Mouse (Mus musculus): Measurements from ENCODE around the gene Acot8.
A peak's percentile ranks its signal among the peaks of the same experiment; 100 is the strongest.

Acot8 gene

DNA sequence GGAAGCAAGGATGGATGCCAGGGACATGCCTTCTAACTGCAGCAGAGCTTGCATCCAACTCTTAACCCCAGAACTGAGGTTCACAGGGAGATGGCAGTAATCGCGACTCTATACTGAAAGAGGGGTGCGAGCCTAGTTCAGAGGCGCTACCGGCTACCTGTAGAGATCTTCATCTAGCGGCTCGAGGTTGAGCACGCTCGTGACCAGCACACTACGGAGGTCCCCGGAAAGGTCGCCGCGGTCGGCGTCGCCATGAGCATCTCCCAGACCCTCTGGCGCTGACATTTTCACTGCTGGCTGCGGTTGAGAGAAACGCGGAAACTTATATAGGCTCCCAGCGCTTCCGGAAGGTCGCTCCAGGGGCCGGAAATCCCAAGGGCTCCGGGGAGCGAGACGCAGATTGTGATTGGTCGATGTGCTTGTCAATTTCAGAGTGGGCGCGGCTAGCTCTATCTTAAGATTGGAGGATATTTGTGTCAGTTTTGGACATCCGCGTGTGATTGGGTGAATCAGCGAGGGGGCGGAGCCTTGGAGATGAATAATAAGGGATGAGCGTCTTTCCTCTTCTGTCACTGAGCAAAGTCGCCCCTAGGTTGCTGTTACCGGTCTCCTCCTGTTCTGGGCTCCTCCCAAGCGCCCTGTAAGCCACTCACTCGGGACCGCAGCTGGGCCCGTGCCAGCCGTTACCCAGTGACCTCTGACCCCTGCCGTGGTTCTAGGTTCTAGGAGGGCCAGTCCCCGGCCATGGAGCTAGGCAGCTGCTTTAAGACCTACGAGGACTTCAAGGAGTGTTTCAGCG lies at the start of gene Acot8, which contains the start of gene Zswim3:
Acot8 (minus strand) TSS at position 350 of the 799 bp plus-strand sequence.
Zswim3 (plus strand) TSS at position 566 of the 799 bp plus-strand sequence.
- DNase-seq, result peak; percentile 97

DNA sequence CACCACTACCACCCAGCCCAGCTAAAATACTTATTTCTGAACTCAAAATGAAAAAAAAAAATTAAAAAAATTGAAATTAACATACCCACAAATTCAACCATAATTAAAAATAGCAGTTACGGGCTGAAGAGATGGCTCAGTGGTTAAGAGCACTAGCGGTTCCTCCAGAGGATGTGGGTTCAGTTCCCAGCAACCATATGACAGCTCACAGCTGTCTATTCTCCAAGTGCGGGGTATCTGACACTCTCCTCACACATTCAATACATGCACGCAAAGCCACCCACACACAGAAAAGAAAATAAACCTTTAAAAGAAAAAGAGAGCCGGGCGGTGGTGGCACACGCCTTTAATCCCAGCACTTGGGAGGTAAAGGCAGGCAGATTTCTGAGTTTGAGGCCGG lies 45.4 kb upstream of the Acot8 start:
- DNase-seq, result no peak

DNA sequence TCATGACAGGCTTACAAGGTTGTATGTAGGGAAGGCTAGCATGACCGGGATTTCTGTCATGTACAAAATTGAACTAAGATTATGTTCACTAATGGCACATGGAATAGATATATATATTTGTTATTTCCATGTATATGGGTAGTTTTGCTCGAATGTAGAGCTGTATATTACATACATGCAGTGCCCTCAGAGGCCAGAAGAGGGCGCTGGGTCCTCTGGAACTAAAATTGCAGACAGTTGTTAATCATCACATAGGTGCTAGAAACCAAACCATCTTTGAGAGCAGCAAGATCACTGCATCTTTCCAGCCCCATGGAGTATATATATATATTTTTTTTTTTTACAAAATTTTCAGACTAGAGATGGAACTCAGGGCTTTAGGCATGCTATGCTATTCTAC lies 41.1 kb upstream of the Acot8 start:
- DNase-seq, result no peak

DNA sequence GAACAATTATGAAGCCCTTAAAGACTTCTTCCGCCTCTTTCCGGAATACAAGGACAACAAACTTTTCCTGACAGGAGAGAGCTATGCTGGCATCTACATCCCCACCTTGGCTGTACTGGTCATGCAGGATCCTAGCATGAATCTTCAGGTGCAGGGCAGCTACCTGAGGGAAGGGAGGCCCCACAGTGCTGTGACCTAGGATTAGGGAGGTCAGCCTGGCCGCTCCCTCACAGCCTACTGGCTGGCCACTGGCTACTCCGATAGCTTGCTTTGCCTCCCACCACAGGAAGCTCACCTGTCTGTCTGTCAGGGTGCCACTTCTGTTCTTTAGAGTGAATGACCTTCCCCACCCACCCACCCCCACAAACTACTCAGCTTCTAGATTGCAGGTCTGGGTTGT lies 30.5 kb upstream of the Acot8 start:
- DNase-seq, result no peak

DNA sequence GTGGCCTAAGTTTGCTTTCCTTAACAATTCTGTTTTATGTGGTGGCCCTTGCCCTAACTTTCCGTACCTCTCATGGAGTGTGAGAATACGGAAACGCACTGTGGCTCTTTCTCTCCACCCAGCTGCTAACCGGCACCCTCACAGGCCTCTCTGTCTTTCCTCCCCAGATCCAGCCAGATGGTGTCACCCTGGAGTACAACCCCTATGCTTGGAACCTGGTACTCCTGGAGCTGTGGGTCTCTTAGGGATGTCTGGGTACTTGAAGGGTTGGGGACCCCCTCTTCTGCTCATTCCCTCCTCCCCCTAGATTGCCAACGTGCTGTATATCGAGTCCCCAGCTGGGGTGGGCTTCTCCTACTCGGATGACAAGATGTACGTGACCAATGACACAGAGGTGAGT lies 29.8 kb upstream of the Acot8 start:
- no peak for DNase-seq

DNA sequence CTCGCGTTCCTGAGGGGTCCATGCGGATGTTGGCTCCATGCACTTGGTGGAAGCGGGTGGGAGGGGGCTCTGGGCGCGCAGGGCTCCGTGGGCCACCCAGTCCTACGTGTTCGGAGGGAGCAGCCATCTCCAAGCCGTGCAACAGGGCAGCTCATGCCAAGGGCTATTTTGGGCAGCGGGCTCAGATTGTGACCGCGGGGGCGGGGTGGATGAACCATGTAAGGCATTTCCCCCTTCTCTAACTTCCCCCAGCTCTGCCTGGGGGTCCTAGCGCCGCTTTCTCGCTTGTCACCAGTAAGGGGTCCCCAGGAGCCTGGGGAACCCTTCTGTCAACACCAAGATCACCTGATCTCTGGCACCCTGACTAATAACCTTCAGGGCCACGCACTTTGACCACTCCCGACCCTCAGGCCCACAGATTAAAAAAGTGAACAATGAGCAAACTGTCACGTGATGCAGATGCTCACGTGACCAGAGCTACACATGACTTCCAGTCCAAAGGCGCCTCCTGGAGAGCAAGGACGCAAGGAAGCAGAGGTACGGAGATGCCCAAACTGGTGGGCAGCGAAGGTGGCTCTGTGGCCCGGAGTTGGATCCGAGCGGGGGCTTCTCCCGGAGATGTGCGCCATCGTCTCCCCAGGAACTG lies 28.8 kb upstream of the Acot8 start, which contains the start of gene Neurl2:
Neurl2 (minus strand) TSS at position 143 of the 646 bp plus-strand sequence.
- DNase-seq, result peak; percentile 92

DNA sequence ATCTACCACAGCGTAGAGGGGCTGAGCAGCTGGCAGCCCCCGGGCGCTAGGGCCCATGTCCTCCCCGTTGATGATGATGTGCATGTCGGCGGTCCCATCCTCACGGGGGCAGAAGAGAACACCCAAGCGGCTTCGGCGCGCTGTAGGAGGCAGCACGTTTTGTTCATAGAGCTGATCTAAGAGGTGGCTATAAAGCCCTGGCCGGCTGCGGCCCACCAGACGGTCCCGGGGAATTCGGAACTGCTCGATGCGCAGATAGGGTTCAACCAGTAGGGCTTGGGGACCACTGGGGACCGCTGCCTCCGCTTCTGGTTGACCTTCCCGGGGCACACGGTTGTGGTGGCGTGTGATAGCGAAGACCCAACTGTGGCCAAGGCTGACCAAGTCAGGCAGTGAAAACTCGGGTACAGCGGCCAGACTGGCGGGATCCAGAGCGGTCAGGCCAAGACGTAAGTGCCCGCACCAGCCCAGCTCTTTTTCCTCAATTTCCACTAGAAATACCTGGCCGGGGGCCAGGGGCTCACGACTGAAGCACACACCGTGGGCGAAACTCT lies 28.1 kb upstream of the Acot8 start, which contains the start of gene Ctsa:
Ctsa (plus strand) TSS at position 126 of the 554 bp plus-strand sequence.
- peak; percentile 76 for DNase-seq

DNA sequence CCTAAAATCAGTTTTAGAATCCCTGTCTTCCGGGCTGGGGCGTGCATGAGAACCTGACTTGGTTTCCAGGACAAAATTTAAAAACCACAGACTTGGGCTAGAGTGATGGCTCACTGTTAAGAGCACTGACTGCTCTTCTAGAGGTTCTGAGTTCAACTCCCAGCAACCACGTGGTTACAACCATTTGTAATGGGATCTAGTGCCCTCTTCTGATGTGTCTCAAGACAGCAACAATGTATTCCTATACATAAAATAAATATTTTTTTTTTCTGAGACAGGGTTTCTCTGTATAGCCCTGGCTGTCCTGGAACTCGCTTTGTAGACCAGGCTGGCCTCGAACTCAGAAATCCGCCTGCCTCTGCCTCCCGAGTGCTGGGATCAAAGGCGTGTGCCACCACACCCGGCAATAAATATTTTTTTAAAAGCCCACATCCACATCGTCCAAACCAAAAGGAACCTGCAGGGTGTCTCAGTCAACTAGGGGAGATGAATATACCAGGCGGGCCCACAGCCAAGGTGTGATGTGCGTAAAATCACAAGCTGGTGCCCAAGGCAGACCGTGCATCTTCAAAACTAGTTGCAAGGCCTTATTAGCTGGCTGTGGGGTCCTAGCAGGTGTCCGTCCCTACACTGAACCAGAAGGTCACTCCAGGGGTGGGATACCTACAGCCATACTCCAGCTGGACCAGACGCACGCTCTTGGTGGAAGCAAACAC lies 27.5 kb upstream of the Acot8 start:
- DNase-seq, result no peak

DNA sequence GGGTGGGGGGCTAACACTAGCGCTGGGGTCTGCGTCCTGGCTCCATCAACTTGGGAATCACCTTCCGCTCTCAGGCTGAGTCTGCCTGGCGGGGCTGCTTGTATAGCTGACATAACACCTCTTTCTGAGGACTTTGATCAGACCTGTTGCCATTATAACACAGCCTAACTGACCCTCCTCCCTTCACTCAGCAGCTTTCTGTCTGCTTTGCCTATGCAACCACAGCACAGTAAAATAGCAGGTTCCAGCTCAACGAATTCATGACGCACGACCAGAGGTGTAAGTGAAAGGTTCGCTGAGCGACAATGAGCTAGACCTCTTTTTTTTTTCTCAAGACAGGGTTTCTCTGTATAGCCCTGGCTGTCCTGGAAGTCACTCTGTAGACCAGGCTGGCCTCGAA lies 26.3 kb upstream of the Acot8 start:
- no peak for DNase-seq

DNA sequence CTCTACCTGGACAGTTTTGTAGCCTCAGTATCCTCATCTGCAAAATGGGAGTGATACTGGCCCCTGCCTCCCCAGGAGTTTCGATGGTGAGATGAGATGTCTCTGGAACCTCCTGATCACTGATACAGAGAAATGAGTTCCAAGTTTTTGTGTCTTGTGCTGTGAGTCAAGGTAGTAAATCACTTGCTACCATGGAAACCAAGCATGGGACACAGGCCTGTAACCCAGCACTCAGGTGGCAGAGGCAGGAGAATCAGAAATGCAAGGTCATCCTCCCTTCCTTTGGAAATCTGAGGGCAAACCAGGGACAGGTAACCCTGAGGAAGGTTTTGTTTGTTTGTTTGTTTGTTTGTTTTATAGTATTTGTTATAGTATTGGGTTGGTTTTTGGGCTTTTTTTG lies 24.4 kb upstream of the Acot8 start:
- DNase-seq, result no peak

DNA sequence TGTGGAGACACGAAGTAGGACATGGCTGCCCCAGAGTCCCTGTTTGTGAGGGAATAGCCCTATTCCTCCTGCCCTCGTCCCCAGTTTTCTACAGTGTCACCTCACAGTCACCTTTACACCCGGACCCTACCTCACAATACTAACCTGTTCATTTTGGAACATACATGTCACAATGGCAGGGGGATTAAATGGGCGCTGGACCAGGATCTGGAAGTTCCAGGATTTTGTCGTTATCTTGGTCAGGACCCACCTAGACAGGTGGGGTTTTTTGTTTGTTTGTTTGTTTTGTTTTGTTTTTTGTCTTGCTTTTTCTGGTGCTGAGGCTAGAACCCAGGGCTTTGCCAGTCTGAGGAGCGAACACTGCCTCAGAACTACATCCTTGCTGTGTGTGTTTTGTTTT lies 23.8 kb upstream of the Acot8 start, which contains the start of gene Spata25:
Spata25 (minus strand) TSS at position 101 of the 400 bp plus-strand sequence.
- no peak for DNase-seq

DNA sequence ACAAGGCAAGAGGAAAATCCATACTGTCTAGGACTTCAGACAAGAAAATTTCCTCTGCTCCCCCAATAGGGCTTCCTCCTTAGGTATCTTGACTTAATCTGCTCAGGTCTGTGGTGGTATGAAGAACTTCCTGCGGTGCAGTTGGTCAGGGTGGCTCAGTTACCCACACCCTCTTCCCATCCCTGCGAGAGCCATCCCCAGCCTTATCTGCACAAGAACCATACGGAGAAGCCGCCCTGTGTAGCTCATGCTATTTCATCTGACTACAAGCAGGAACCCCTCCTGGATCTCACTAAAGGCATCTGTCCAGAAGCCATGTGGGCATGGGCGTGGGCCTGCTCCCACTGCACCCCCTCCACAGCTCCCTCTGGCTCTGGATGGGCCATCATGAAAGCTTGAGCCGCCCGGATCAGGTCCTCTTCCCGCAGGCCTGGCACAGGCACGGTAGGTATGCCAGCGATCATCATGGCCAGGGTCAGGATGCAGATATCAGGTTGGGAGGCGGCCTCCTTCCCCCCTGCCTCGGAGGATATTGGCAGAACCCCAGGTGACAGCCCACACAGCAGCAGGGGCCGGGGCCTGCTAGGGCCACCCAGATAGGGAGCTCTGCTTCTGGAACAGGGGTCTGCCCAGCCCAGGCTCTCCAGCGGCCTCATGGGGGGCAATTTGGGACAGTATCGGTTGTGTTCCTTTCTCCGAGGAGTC lies 22.6 kb upstream of the Acot8 start:
- no peak for DNase-seq

DNA sequence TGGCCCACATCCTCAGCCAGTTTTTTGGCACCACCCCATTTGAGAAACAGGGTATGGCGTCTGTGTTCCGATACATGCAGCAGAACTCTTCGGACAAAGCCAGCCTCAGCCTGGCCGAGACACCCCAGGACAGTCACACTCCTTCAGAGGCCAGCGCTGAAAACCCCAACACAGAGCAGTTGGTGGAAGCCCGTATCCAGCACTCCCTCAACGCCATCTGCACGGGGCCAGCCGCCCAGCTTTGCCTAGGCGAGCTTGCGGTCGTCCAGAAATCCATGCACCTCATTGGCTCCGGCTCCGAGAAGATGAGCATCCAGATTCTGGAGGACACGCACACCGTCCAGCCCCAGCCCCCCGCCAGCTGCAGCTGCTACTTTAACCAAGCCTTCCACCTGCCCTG lies 20.8 kb upstream of the Acot8 start:
- DNase-seq, result no peak

DNA sequence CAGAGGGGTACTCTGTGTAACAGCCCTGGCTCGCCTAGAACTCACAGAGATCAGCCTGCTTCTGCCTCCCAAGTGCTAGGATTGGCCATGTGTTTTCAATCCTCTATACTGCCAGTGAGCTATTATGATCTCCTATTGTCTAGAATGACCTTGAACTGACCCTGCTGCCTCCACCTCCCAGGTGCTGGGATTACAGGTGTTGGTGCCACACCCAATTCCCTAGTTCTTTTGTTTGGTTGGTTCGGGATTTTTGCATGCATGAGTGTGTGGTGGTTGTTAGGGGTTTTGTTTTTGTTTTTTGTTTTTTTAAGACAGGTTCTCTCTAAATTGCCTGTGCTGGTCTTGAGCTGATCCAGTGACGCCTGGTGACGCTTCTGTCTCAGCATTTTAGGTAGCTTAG lies 19.3 kb upstream of the Acot8 start:
- DNase-seq, result no peak

DNA sequence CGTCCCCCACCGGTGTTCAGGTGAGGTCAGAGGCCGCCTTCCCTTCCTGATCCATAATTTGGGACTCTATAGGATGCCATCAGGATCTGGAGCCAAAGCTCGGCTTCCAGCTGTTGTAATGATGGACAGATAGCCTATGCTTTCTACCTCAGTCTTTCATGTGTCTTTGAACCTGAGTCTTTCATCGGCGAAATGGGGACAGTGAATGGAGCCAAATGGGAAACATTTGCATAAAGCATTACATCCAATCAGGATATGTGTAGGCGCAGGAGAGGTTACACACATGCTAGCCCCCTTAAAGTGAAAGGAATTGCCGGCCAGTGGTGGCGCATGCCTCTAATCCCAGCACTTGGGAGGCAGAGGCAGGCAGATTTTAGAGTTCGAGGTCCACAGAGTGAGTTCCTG lies 18.5 kb upstream of the Acot8 start:
- DNase-seq, result no peak

DNA sequence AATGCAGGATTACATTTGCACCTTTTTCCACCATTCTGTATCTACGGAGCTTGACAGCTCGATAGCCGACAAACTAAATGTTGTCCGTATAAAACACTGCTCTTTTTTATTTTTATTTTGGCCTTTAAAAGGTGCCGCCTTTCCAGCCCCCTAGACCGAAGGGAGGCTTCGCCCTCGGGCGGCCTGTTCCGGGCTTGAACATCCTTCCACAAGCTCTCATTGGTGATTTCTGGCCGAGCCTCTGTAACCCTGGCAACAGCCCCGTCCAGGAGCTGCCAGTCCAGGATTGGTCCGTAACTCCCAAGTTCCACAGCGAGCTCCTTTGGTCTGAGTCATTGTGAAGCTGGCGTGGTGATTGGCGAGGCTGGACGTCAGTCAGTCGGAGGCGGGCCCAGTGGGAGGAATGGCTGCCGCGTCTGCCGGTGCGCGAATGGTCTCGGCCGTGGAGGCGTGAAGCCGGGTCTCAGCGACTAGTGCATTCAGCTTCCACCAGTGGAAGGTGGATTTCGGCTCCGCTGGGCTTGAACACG lies 18.0 kb upstream of the Acot8 start, which contains the start of gene Zswim1:
Zswim1 (plus strand) TSS at position 51 of the 530 bp plus-strand sequence.
- peak; percentile 99 for DNase-seq

DNA sequence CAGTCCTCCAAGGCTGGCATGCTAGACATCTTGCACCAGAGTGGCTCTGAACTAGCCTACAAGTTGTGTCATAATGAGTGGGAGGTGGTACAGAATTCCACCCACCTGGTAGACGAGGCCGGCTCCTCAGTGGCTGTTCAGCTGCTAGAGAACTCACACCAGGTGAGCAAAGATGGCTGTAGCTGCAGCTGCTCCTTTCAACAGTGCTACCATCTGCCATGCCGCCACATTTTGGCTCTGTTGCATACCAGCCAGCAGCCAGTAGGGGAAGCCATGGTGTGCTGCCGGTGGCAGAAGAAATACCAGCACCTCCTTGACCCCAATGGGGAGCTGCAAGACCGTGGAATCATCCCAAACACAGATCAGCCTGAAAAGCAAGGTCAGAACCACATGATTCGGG lies 16.4 kb upstream of the Acot8 start:
- no peak for DNase-seq

DNA sequence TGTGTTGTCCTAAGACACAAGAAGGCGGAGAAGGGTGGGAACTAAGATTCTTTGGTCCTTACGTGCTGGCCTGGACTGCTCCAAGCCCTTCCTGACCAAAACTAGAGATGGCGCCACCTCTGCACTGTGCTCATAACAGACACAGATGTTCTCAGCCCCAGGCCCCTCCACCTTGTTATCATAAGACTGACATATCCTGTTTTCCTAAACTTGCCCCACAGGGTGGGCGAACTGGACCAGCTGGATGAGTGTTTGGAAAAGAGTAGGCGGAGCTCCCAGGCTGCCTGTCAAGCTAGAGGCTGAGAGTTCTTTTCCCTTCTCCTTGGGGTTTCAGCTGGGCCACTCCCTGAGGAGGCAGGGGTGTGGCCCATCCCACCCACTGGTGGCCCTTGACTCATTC lies 13.0 kb upstream of the Acot8 start:
- no peak for DNase-seq

DNA sequence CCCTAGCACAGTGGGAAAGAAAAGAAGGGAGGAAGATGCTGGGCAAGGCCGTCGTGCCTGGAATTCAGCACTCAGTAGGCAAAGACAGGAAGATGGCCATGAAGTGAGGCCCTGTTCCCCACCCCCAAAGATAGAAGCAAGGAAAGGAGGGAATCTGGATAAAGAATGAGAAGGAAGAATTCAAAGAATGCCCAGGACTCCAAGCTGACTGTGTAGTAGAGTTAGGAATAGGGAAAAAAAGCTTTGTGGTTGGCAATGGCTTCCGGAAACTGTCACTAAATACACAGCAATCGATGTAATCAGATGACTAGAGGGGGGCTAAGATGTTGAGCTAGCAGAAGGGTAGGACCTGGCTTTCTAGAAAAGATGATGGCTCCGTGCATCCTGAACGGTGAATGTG lies 12.5 kb upstream of the Acot8 start:
- DNase-seq, result no peak

DNA sequence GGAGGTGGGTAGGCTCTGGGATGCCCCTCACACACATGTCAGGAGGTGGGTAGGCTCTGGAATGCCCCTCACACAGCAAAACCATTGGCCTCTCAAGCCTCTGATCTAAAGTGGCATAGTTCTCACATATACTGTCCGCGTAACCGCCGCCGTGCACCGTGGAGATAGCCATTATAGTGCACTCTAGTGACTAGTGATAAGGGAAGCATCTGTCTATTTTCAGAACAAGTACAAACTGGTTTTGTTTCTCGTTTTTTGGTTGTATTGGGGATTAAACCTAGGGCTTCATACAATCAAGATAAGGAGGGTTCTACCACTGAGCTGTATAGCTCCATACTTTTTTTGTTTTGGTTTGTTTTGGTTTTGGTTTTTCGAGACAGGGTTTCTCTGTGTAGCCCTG lies 11.1 kb upstream of the Acot8 start:
- DNase-seq, result no peak

DNA sequence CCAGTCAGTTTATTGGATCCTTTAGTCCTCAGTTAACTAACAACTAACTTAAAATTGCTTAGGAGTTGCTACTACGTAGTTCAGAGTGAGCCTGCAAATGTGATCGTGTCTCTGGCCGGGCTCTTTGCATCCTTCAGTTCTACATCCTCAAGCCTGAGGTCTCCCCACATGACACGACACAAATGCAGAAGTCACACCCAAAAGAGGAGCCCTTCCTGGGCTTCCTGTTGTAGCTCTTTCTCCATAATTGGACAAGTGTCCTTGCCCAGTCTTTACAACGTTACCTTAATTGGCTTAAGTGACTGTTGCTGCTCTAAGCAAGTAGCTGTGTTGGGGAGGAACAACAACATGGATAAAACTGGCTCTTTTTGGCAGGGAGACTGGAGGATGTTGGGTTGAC lies 10.7 kb upstream of the Acot8 start:
- DNase-seq, result no peak

DNA sequence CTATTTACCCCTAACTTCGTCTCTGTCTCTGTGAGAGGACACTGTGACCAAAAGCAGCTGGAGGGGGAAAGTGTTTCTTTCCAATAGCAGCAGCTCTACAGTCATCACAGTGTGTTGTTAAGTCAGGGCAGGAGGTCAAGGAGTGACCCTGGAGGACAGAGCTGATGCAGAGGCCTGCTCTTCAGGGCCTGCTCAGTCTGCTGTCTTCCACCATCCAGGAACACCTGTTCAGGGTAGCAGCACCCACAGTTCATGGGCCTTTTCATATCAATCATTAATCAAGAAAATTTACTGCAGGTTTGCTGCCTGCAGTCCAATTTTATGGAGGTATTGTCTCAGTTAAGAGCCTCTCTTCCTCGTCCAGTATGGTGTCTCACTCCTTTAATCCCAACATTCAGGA lies 8.9 kb upstream of the Acot8 start:
- DNase-seq, result no peak
